Mouse (Mus musculus): ENCODE results near the gene Mtg2. TPM values are rescaled to one million over a fixed set of nuclear protein-coding genes. Genes with fewer than 3 reads are reported as not detected.

Gene Mtg2
- polyA plus RNA-seq, 1 experiment from 2014 or later, result 30.2 TPM

Other genes with a start within 250 kb of the Mtg2 start
- 2.1 TPM in 2 replicates for gene Taf4, start 93.9 kb upstream of the Mtg2 start, polyA plus RNA-seq (2015; fragmentation: Nextera tagmentation; extraction: Ambion mirVana)
- gene Lsm14b, start 45.6 kb upstream of the Mtg2 start, polyA plus RNA-seq (2015; fragmentation: Nextera tagmentation; extraction: Ambion mirVana), result 4.5 and 6.7 TPM in 2 replicates
- 389 and 421 TPM in 2 replicates for gene Psma7, start 28.2 kb upstream of the Mtg2 start, polyA plus RNA-seq (2015; fragmentation: Nextera tagmentation; extraction: Ambion mirVana)
- 3.2 and 3.5 TPM in 2 replicates for gene Ss18l1, start 28.1 kb upstream of the Mtg2 start, polyA plus RNA-seq (2015; fragmentation: Nextera tagmentation; extraction: Ambion mirVana)
- 0.20 TPM in 1 of 2 replicates, not detected in the other for gene Hrh3, start 33.9 kb downstream of the Mtg2 start, polyA plus RNA-seq (2015; fragmentation: Nextera tagmentation; extraction: Ambion mirVana)
- gene Osbpl2, start 48.7 kb downstream of the Mtg2 start, polyA plus RNA-seq (2015; fragmentation: Nextera tagmentation; extraction: Ambion mirVana), result 35.0 TPM in 2 replicates
- 133 and 148 TPM in 2 replicates for gene Adrm1, start 100.9 kb downstream of the Mtg2 start, polyA plus RNA-seq (2015; fragmentation: Nextera tagmentation; extraction: Ambion mirVana)
- gene Lama5, start 155.3 kb downstream of the Mtg2 start, polyA plus RNA-seq (2015; fragmentation: Nextera tagmentation; extraction: Ambion mirVana), result 17.7 and 32.1 TPM in 2 replicates
- 208 and 247 TPM in 2 replicates for gene Rps21, start 186.8 kb downstream of the Mtg2 start, polyA plus RNA-seq (2015; fragmentation: Nextera tagmentation; extraction: Ambion mirVana)
- gene Cables2, start 202.9 kb downstream of the Mtg2 start, polyA plus RNA-seq (2015; fragmentation: Nextera tagmentation; extraction: Ambion mirVana), result 6.1 and 9.9 TPM in 2 replicates
- gene Rbbp8nl, start 219.3 kb downstream of the Mtg2 start, polyA plus RNA-seq (2015; fragmentation: Nextera tagmentation; extraction: Ambion mirVana), result 0.05 and 0.22 TPM in 2 replicates

Measured in heart, embryonic 16.5 days (tissue).